In the genomic region with DNA sequence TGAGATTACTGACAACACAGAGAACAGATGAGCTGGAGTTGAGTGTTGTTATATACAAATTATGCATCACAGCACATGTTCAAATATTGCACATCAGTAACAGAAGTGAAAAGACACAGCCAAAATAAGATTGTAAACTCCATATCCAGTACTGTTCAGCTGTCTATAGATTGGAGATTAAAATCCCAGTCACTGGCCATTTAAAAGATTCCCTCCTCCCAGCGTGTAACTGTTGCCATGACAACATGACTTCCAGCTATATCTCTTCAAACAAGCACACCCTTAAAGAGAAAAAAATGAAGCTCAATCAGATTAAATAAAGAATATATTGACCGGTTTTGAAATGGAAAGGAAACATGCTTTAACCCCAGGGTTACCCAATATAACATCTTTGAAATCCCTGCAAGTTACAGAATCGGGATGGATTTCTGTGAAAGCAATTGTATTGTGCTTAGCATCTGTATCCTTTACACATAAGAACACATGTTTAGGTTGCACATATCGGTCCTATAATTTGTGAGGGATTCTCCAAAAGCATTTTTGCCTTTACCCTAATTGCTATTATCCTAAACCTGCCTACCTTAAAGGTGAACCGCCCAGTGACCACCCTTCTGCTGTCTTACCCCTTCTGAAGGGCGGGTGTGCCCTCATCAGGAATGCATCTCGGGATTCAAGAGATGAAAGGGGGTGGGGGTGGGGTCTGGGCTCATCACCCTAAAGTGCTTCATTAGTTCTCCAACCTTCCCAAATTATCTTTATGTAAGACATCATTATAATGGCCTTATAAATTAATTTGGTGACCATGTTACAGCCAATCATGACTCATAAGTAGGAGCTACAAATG, we compare ENCODE assay signal across 17 mouse cellular contexts.
DNase-seq lines count a peak whose midpoint lies in the region; ATAC-seq lines count a peak whose summit lies in the region.
"Had no signal": no experiment of that assay in that cellular context is flagged by ENCODE, and none has a peak within 500 bp of the region (broad histone marks: within the 10 kb centered on the region; RNA-seq: fewer than 3 reads in every experiment).

No protein-coding gene starts in this region.

- ATAC-seq in forebrain, embryonic 14.5 days = peak; percentile 54; the same call in 1 of the 2 replicates
- 0 out of 2 replicates have a peak, but pooled peaks have one; percentile 51 for ATAC-seq in hindbrain, embryonic 15.5 days (ENCODE audit: low FRiP score, low read depth)
- 0 out of 2 replicates have a peak, but pooled peaks have one; percentile 54 for ATAC-seq in neural tube, embryonic 13.5 days (ENCODE audit: low read depth)
- ATAC-seq in intestine, embryonic 15.5 days = no peak
- no peak for ATAC-seq in monocyte, adult 5-6 weeks (replicated peaks; ENCODE audit: insufficient number of reproducible peaks, low FRiP score, low TSS enrichment, poor library complexity, severe bottlenecking)

- DNase-seq in heart, adult 11 months = peak; percentile 36
- DNase-seq in heart, adult 18-20 months = no peak
- peak; percentile 79 for DNase-seq in forebrain, embryonic 14.5 days (ENCODE audit: low spot score)
- no peak for DNase-seq in gastrocnemius, postnatal 10 days
- DNase-seq: B cell, adult 2 months; cerebellum, adult 11 months; gastrocnemius, postnatal 36 days; heart, postnatal 4 days; kidney, adult 18-20 months; kidney, postnatal 36 days; liver, embryonic 13.5 days had no signal

- H3K27me3 ChIP-seq in forebrain, embryonic 14.5 days (replicated peaks; ENCODE audit: control insufficient read depth, insufficient read depth, low read length) = no peaks in the 10 kb centered on the region
- H3K27me3 ChIP-seq in hindbrain, embryonic 15.5 days = no peaks in the 10 kb centered on the region
- no peaks in the 10 kb centered on the region for H3K27me3 ChIP-seq in neural tube, embryonic 13.5 days
- no peaks in the 10 kb centered on the region for H3K27me3 ChIP-seq in intestine, embryonic 15.5 days (replicated peaks)
- H3K27me3 ChIP-seq: heart, embryonic 13.5 days; liver, embryonic 13.5 days had no signal

- no peak overlapping the region for H3K4me3 ChIP-seq in forebrain, embryonic 14.5 days (ENCODE audit: low read depth, low read length)
- no peak overlapping the region for H3K4me3 ChIP-seq in hindbrain, embryonic 15.5 days
- no peak overlapping the region for H3K4me3 ChIP-seq in neural tube, embryonic 13.5 days
- H3K4me3 ChIP-seq in intestine, embryonic 15.5 days (replicated peaks) = no peak overlapping the region
- H3K4me3 ChIP-seq: heart, embryonic 13.5 days; limb, embryonic 10.5 days; liver, embryonic 13.5 days had no signal

- WGBS in forebrain, embryonic 14.5 days = 52% methylated on average over 7 of the region's 7 CpGs
- WGBS in hindbrain, embryonic 15.5 days = 34% methylated on average over 7 of the region's 7 CpGs
- WGBS in neural tube, embryonic 13.5 days = 39% methylated on average over 7 of the region's 7 CpGs
- WGBS in intestine, embryonic 15.5 days = 69% methylated on average over 7 of the region's 7 CpGs

- no peaks in the 10 kb centered on the region for H3K9me3 ChIP-seq in forebrain, embryonic 14.5 days (replicated peaks; ENCODE audit: control insufficient read depth, low read length)
- H3K9me3 ChIP-seq in hindbrain, embryonic 15.5 days = no peaks in the 10 kb centered on the region
- H3K9me3 ChIP-seq in neural tube, embryonic 13.5 days = no peaks in the 10 kb centered on the region
- no peaks in the 10 kb centered on the region for H3K9me3 ChIP-seq in intestine, embryonic 15.5 days
- H3K9me3 ChIP-seq: heart, embryonic 13.5 days; limb, embryonic 10.5 days; liver, embryonic 13.5 days had no signal

- no peak overlapping the region for H3K4me2 ChIP-seq in forebrain, embryonic 14.5 days (ENCODE audit: low read length)
- H3K4me2 ChIP-seq in hindbrain, embryonic 15.5 days = no peak overlapping the region
- H3K4me2 ChIP-seq in neural tube, embryonic 13.5 days = no peak overlapping the region
- H3K4me2 ChIP-seq in intestine, embryonic 15.5 days (replicated peaks) = no peak overlapping the region
- H3K4me2 ChIP-seq: heart, embryonic 13.5 days; liver, embryonic 13.5 days had no signal

- peak overlapping the region; percentile 49 for H3K27ac ChIP-seq in forebrain, embryonic 14.5 days (ENCODE audit: low read depth, low read length)
- H3K27ac ChIP-seq in hindbrain, embryonic 15.5 days (replicated peaks) = peak overlapping the region; percentile 56
- peak overlapping the region; percentile 57 for H3K27ac ChIP-seq in neural tube, embryonic 13.5 days (replicated peaks)
- no peak overlapping the region for H3K27ac ChIP-seq in intestine, embryonic 15.5 days
- H3K27ac ChIP-seq: limb, embryonic 10.5 days; liver, embryonic 13.5 days had no signal

- H3K36me3 ChIP-seq in forebrain, embryonic 14.5 days (ENCODE audit: control insufficient read depth, insufficient read depth, low read length) = no peaks in the 10 kb centered on the region
- H3K36me3 ChIP-seq in hindbrain, embryonic 15.5 days = no peaks in the 10 kb centered on the region
- H3K36me3 ChIP-seq in neural tube, embryonic 13.5 days = no peaks in the 10 kb centered on the region
- no peaks in the 10 kb centered on the region for H3K36me3 ChIP-seq in intestine, embryonic 15.5 days
- H3K36me3 ChIP-seq: heart, embryonic 13.5 days; limb, embryonic 10.5 days; liver, embryonic 13.5 days had no signal

- H3K9ac ChIP-seq in forebrain, embryonic 14.5 days (ENCODE audit: low read length) = no peak overlapping the region
- no peak overlapping the region for H3K9ac ChIP-seq in hindbrain, embryonic 15.5 days
- H3K9ac ChIP-seq in neural tube, embryonic 13.5 days = no peak overlapping the region
- no peak overlapping the region for H3K9ac ChIP-seq in intestine, embryonic 15.5 days
- H3K9ac ChIP-seq: heart, embryonic 13.5 days; liver, embryonic 13.5 days had no signal

- peaks cover 23% of the 10 kb centered on the region for H3K4me1 ChIP-seq in forebrain, embryonic 14.5 days (ENCODE audit: control insufficient read depth, insufficient read depth, low read length)
- peaks cover 28% of the 10 kb centered on the region for H3K4me1 ChIP-seq in hindbrain, embryonic 15.5 days (replicated peaks)
- H3K4me1 ChIP-seq in neural tube, embryonic 13.5 days (replicated peaks) = peaks cover 48% of the 10 kb centered on the region
- no peaks in the 10 kb centered on the region for H3K4me1 ChIP-seq in intestine, embryonic 15.5 days (replicated peaks)
- H3K4me1 ChIP-seq: liver, embryonic 13.5 days had no signal

Comparison
In these comparisons a context has a peak if more than half of its experiments do, and no peak if none do; other contexts are left out.
1. DNase-seq: peak in heart, adult 11 months (single experiment) and forebrain, embryonic 14.5 days (single experiment); none in heart, adult 18-20 months (0 of 2) and gastrocnemius, postnatal 10 days (single experiment).
2. ATAC-seq: peak in forebrain, embryonic 14.5 days (single experiment), hindbrain, embryonic 15.5 days (single experiment) and neural tube, embryonic 13.5 days (single experiment); none in intestine, embryonic 15.5 days (single experiment) and monocyte, adult 5-6 weeks (single experiment).